ENCODE assay signal across 8 mouse cellular contexts in genomic region chr11:34843517-34843916, GRCm38 (mm10). TPM values are rescaled to one million over a fixed set of nuclear protein-coding genes. Genes with fewer than 3 reads are reported as not detected.
DNase-seq lines count a peak whose midpoint lies in the region; ATAC-seq and TF ChIP-seq lines count a peak whose summit lies in the region.
"Had no signal": no experiment of that assay in that cellular context is flagged by ENCODE, and none has a peak within 500 bp of the region (broad histone marks: within the 10 kb centered on the region; RNA-seq: fewer than 3 reads in every experiment).

No protein-coding gene starts in this region.

- WGBS in hindbrain, postnatal 0 days, result 34% methylated on average over 5 of the region's 5 CpGs
- 34% methylated on average over 5 of the region's 5 CpGs for WGBS in hindbrain, embryonic 10.5 days

- no peaks in the 10 kb centered on the region for H3K36me3 ChIP-seq in hindbrain, postnatal 0 days (ENCODE audit: insufficient read depth, low read length)
- H3K36me3 ChIP-seq in hindbrain, embryonic 10.5 days, result no peaks in the 10 kb centered on the region
- H3K36me3 ChIP-seq in G1E (replicated peaks), result no peaks in the 10 kb centered on the region
- H3K36me3 ChIP-seq: embryonic facial prominence, embryonic 13.5 days had no signal

- no peaks in the 10 kb centered on the region for H3K4me1 ChIP-seq in hindbrain, postnatal 0 days (ENCODE audit: insufficient read depth, low read length)
- no peaks in the 10 kb centered on the region for H3K4me1 ChIP-seq in hindbrain, embryonic 10.5 days (replicated peaks)
- no peaks in the 10 kb centered on the region for H3K4me1 ChIP-seq in G1E (ENCODE audit: insufficient read depth, low read depth, low read length)
- H3K4me1 ChIP-seq: embryonic facial prominence, embryonic 13.5 days had no signal

- peak; percentile 71 for TF ChIP-seq CTCF in hindbrain, postnatal 0 days (IDR thresholded peaks at IDR 0.05; ENCODE audit: low read depth)
- 0 out of 2 replicates have a peak, but pooled peaks have one; percentile 6 for TF ChIP-seq CTCF in G1E (IDR thresholded peaks at IDR 0.05; ENCODE audit: low read depth, low read length)

- H3K27ac ChIP-seq in hindbrain, postnatal 0 days, result no peak overlapping the region
- H3K27ac ChIP-seq in hindbrain, embryonic 10.5 days, result no peak overlapping the region
- H3K27ac ChIP-seq: embryonic facial prominence, embryonic 13.5 days had no signal

- no peaks in the 10 kb centered on the region for H3K9me3 ChIP-seq in hindbrain, postnatal 0 days (ENCODE audit: low read length)
- no peaks in the 10 kb centered on the region for H3K9me3 ChIP-seq in hindbrain, embryonic 10.5 days
- no peaks in the 10 kb centered on the region for H3K9me3 ChIP-seq in G1E (replicated peaks)
- H3K9me3 ChIP-seq: embryonic facial prominence, embryonic 13.5 days had no signal

- peak; percentile 89 for DNase-seq in hindbrain, postnatal 0 days (ENCODE audit: low spot score)
- DNase-seq in hindbrain, embryonic 10.5 days (ENCODE audit: low spot score), result no peak
- DNase-seq in B cell, adult 2 months, result peak; percentile 25 to 29
- peak; percentile 8 for DNase-seq in G1E (ENCODE audit: low spot score)
- no peak for DNase-seq in urinary bladder, postnatal 10 days (ENCODE audit: low spot score)

- H3K4me3 ChIP-seq in hindbrain, postnatal 0 days (ENCODE audit: low read length), result no peak overlapping the region
- no peak overlapping the region for H3K4me3 ChIP-seq in hindbrain, embryonic 10.5 days
- no peak overlapping the region for H3K4me3 ChIP-seq in G1E (ENCODE audit: low read depth, low read length)
- H3K4me3 ChIP-seq: embryonic facial prominence, embryonic 13.5 days had no signal

- H3K4me2 ChIP-seq in hindbrain, postnatal 0 days (ENCODE audit: low read depth, low read length), result no peak overlapping the region
- H3K4me2 ChIP-seq: embryonic facial prominence, embryonic 13.5 days had no signal

- no peaks in the 10 kb centered on the region for H3K27me3 ChIP-seq in hindbrain, postnatal 0 days (ENCODE audit: insufficient read depth, low read length)
- peaks cover 6% of the 10 kb centered on the region; the same call in 1 of the 2 replicates for H3K27me3 ChIP-seq in hindbrain, embryonic 10.5 days (ENCODE audit: insufficient read depth, poor library complexity, severe bottlenecking)
- H3K27me3 ChIP-seq in G1E (ENCODE audit: insufficient read depth, low read length), result peaks cover 2% of the 10 kb centered on the region; the same call in 1 of the 2 replicates

- 0 out of 2 replicates have a peak, but pooled peaks have one; percentile 21 for ATAC-seq in hindbrain, postnatal 0 days
- no peak for ATAC-seq in G1E (ENCODE audit: extremely low read depth, insufficient number of reproducible peaks, low FRiP score, poor library complexity, severe bottlenecking)
- peak; percentile 62 for ATAC-seq in granulocyte monocyte progenitor cell, adult 5-6 weeks (replicated peaks; ENCODE audit: poor library complexity, severe bottlenecking)
- no peak for ATAC-seq in megakaryocyte, adult 5-6 weeks (ENCODE audit: poor library complexity, severe bottlenecking)

- no peak overlapping the region for H3K9ac ChIP-seq in hindbrain, postnatal 0 days (replicated peaks; ENCODE audit: low read length)

RNA-seq across cellular contexts. Expression of gene Spdl1, which starts 10.1 kb away (rescaled TPM):
- total RNA-seq in hindbrain, postnatal 0 days (2014; rRNA removed), result 0.61 and 1.6 TPM in 2 replicates
- polyA plus RNA-seq in hindbrain, postnatal 0 days (2015; fragmentation: Nextera tagmentation; extraction: Ambion mirVana), result 2.0 and 2.4 TPM in 2 replicates
- polyA plus RNA-seq in hindbrain, embryonic 10.5 days (2016; fragmentation: Nextera tagmentation; extraction: Ambion mirVana), result 22.5 and 28.1 TPM in 2 replicates
- total RNA-seq in G1E (2014; fragmentation: Nextera tagmentation) (28.6 and 40.6 TPM in 2 replicates), G1E (2017) (41.0 and 43.2 TPM in 2 replicates)
- polyA plus RNA-seq in G1E (2012), result 2.0 and 2.9 TPM in 2 replicates
- 6.1 and 13.5 TPM in 2 replicates for total RNA-seq in granulocyte monocyte progenitor cell, adult 5-6 weeks (2014; fragmentation: Nextera tagmentation)
- 39.6 and 42.0 TPM in 2 replicates for total RNA-seq in granulocyte monocyte progenitor cell, adult 5-6 weeks (2017)
- 18.7 and 25.8 TPM in 2 replicates for total RNA-seq in megakaryocyte, adult 5-6 weeks (2015)
- 30.3 and 35.6 TPM in 2 replicates for total RNA-seq in megakaryocyte, adult 5-6 weeks (2017)

RNA-seq across cellular contexts. Expression of gene Dock2, which starts 59.8 kb away (rescaled TPM):
- 0.93 and 1.0 TPM in 2 replicates for total RNA-seq in hindbrain, postnatal 0 days (2014; rRNA removed)
- polyA plus RNA-seq in hindbrain, postnatal 0 days (2015; fragmentation: Nextera tagmentation; extraction: Ambion mirVana), result 0.67 and 1.4 TPM in 2 replicates
- 0.52 and 0.57 TPM in 2 replicates for polyA plus RNA-seq in hindbrain, embryonic 10.5 days (2016; fragmentation: Nextera tagmentation; extraction: Ambion mirVana)
- total RNA-seq in G1E (2014; fragmentation: Nextera tagmentation) (4.7 and 9.1 TPM in 2 replicates), G1E (2017) (17.2 and 20.0 TPM in 2 replicates)
- polyA plus RNA-seq in G1E (2012), result 2.8 and 3.0 TPM in 2 replicates
- 88.1 and 101 TPM in 2 replicates for total RNA-seq in granulocyte monocyte progenitor cell, adult 5-6 weeks (2014; fragmentation: Nextera tagmentation)
- total RNA-seq in granulocyte monocyte progenitor cell, adult 5-6 weeks (2017), result 117 and 123 TPM in 2 replicates
- 153 and 160 TPM in 2 replicates for total RNA-seq in megakaryocyte, adult 5-6 weeks (2015)
- total RNA-seq in megakaryocyte, adult 5-6 weeks (2017), result 218 and 238 TPM in 2 replicates

Comparison
In these comparisons a context has a peak if more than half of its experiments do, and no peak if none do; other contexts are left out.
1. DNase-seq: peak in hindbrain, postnatal 0 days (single experiment), B cell, adult 2 months (2 of 2) and G1E (single experiment); none in hindbrain, embryonic 10.5 days (single experiment) and urinary bladder, postnatal 10 days (single experiment).
2. ATAC-seq: peak in hindbrain, postnatal 0 days (single experiment) and granulocyte monocyte progenitor cell, adult 5-6 weeks (single experiment); none in G1E (single experiment) and megakaryocyte, adult 5-6 weeks (single experiment).
3. RNA of gene Dock2, which starts 59.8 kb away (total RNA-seq): 153 to 238 TPM in megakaryocyte, adult 5-6 weeks and 88.1 to 123 TPM in granulocyte monocyte progenitor cell, adult 5-6 weeks; 4.7 to 20.0 TPM in G1E and 0.93 to 1.0 TPM in hindbrain, postnatal 0 days; every median in the first group is over 4 times any median in the second.